Mouse (Mus musculus) ovary, postnatal 10 days (tissue): ENCODE data around the gene Ly6g5c.

ENCODE experiments used
- DNase-seq: peaks from one replicate; pipeline ENCODE4 v3.0.0; 2022; ENCODE audit warnings: low spot score

Gene Ly6g5c

DNA sequence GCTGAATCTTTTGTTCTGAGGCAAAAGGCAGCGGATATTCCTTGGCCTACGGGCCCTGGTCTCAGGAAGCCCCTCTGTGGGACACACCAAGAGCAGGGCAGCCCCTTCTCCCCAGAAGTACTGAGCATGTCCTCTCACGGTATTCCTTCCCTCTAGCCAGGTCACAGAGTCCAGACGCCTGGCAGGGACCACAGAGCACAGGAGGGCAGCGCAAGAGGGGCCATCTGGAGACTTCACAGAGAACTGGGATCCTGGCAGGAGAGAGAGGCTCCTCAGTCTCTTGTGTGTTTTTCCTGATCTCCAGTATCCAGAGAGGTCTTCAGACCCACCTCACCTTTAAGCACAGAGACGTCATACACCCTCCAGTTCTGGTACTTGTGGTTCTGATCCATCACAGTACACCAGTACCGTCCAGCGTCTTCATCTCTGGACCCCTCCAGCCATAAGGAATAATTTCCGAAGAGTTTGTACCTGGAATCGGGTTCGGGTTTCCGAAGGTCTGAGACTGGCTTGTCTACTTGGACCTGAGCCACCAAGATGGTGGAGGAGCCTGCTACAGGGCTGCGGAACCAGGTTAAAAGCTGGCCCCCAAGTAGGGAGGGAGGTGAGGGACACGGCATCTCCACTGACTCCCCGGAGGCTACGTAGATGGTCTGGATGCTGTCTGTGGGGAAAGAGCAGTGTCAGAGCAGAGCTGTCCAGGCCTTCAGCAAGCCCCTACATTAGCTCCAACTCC, 25.1 kb upstream of the Ly6g5c start:
- no peak for DNase-seq

GRCm38 (mm10) chr17:35083929-35084497, 24.1 kb upstream of the Ly6g5c start:
- DNase-seq: no peak

GRCm38 (mm10) chr17:35085208-35085865, 22.7 kb upstream of the Ly6g5c start, which contains the start of gene Ly6g6f:
Gene Ly6g6f (minus strand): TSS chr17:35085610.
- DNase-seq: no peak

- no peak for DNase-seq
Observed at GRCm38 (mm10) chr17:35088151-35088550, 19.9 kb upstream of the Ly6g5c start.

GRCm38 (mm10) chr17:35088825-35089644, 19.0 kb upstream of the Ly6g5c start, which contains the start of gene Abhd16a:
Gene Abhd16a (plus strand): TSS chr17:35089263.
- peak; percentile 93 for DNase-seq

DNA sequence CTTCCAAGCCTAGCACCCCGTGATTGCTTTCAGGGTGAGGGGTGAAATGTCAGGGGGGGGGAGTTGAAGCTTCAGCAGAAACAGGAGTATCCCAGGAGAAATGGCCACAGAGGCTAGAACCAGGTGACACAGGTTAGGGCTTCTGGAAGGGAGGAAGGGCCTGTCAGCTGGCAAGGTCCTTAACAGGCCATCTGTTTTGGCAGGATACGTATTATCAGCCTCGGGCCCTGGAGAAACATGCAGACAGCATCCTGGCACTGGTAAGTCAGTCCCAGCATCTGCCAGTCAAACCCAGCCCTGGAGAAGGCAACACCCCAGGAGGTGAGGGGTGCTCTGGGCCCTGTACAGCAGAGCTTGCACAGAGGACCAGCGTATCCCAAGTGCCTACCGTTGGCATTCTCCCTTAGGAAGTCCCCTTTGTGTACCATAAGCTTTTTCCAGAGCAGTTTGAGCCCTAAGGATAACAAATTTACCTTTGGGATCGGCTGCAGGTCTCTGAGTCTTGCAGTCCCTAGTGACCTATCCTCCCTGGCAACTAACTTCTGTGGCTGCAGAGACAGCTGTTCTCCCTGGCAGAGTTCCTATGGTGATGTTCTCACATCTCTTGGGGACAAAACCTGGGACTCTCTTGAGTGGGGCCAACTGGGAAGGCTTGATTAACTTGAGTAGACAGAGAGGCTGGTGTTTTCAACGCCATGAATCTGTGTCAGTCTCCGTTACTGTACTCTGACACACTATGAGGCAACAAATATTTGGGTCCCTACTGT, 17.7 kb upstream of the Ly6g5c start:
- no peak for DNase-seq

DNA sequence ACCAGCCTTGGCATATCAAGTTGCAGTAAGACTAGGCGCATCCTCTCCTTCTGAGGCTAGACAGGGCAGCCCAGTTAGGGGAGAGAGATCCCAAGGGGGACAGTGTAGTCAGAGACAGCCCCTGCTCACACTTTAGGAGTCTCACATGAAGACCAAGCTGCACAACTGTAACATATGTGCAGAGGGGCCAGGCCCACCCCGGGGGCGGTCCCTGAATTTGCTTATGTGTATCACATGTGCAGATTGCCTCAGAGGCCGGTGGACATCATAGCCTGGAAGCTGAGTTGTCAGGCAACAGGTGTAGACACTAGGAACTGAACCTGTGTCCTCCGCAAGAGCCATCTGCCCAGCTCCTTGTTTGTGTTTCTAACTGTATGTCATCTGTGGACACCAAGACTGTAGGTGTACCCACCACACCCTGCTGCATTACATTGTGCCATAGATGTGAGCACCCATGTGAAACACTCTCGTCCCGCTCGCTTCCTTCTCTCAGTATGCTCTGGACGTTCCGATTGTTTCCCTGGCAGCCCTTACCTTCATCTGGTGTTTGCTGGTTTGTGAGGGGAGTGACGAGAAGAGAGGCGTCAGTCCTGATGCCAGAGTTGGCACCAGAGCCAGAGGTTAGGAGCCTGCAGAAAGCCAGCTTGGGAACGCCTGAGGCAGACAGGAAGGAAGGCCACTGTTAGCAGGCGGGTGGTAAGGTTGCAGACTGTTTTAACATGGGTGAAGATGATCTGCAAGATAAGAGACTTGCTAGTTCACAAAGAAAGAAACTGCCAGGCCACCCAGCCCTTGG, 15.5 kb upstream of the Ly6g5c start:
- no peak for DNase-seq

DNA sequence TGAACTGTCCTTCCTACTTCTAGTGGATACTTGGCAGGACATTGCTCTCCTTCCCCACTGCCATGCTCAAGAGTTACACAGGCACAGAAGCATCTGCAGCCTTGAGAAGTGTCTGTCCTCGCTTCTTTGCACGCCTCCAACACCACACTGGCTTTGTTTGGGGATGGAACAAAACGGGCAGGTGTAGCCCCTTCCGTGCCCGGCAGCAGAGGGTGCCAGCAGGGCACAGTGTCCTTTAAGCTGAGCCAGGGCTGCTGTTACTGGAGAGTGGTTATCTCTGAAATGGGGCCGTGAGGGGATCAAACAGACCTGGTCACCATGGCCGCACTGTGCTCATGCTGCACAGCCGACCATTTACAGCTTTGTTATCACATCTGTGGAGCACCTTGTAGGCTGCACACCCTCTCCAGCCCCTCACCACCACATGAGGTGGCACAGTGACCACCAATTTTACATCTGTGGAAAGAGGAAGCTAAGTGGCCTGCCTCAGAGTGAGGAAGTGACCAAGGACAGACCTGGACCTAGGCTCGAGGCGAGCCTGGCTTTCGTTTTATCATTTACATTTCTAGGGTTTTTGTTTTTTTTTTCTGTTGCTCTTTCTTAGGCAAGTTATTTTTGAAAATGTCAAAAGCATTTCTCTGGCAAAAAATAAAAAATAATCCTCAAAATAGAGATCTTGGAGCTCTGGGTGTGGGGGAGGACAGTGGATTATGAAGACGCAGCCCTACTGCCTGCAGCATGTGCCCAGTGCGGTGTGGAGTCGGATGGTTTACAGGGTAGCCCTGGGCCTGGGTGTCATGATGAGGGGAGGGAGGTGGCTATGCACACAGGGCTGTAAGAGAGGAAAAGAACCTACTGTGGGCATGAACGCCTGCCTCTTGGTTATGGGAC, 13.4 kb upstream of the Ly6g5c start:
- no peak for DNase-seq

GRCm38 (mm10) chr17:35096597-35096996, 11.5 kb upstream of the Ly6g5c start:
- DNase-seq: no peak

DNA sequence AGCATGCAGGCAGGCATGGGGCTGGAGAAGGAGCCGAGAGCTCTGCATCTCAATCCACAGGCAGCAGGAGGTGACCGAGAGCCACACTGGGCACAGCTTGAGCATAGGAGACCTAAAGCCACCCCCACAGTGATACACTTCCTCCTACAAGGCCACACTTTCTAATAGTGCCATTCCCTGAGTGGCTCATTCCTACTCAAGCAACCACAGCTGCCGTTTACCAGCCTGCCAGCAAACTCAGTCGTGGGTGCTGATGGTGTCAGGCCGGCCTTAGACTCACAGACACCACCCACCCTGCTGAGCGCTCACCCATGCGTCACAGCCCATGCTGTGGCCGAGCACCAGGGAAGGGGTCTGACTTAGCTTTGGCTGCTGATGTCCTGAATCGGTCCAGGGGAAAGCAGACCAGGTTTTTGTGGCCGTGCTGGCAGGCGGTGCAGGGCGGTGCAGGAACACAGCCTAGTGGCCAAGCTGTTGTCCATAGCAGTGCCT, 10.9 kb upstream of the Ly6g5c start:
- DNase-seq: no peak

GRCm38 (mm10) chr17:35100196-35100765, 7.8 kb upstream of the Ly6g5c start:
- DNase-seq: no peak

GRCm38 (mm10) chr17:35101161-35101560, 6.9 kb upstream of the Ly6g5c start:
- DNase-seq: no peak

DNA sequence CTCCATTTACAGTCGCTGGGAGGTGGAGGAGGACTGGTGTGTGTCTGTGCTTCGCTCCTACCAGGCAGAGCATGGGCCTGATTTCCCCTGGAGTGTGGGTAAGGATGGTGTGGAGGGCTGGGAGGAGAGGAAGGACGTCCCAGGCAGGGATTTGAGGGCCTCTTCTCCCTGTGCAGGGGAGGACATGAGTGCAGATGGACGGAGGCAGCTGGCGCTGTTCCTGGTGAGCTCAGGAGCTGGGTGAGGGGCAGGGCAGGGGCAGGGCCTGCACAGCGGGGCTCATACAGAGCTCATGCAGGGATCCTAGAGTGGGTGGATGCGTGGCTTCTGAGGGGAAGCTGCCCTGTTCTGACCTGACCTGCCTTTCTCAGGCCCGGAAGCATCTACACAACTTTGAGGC, 5.8 kb upstream of the Ly6g5c start:
- no peak for DNase-seq

DNA sequence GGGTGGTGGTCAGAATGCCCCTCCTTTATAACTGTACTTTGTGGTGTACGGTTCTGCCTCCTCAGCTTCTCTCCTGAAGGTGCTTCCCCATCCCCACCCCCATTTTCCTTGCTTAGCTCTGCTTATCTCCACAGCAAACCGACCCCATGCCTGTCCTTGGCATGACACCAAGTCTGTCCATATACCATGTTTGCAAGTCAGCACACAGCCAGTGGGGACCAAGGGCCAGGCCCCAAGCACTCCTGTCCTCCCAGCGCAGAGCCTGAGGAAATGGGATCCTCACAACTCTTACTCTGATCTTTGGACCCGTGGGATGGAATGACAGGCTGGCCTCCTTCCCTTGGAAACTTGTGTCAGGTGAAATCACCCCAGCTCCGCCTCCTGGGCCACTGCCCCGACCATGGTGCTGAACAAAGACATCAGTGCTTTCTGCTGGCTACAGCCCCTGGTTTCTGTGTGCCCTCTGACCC, 4.8 kb upstream of the Ly6g5c start:
- DNase-seq: no peak

GRCm38 (mm10) chr17:35104079-35104478, 4.0 kb upstream of the Ly6g5c start:
- DNase-seq: no peak

- no peak for DNase-seq
Observed at GRCm38 (mm10) chr17:35104754-35105153, 3.3 kb upstream of the Ly6g5c start.

- no peak for DNase-seq
Observed at GRCm38 (mm10) chr17:35105740-35106389, 2.2 kb upstream of the Ly6g5c start.

DNA sequence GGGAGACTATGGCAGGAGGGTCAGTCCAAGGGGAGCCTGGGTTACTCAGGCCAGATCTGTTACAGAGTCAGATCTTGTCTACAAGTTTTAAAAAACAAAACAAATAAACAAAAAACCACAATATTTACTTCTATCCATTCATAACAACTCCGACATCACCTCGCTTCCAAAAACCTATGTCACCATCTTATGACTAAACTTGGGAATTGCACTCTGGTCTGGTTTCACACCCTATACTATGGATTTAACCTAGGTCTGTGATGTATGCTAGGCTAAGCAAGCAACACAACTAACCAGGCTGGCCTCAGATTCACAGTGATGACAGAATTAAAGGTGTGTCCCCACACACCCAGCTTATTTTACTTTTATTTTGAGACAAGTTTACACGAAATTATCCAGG, 1.6 kb upstream of the Ly6g5c start:
- no peak for DNase-seq

DNA sequence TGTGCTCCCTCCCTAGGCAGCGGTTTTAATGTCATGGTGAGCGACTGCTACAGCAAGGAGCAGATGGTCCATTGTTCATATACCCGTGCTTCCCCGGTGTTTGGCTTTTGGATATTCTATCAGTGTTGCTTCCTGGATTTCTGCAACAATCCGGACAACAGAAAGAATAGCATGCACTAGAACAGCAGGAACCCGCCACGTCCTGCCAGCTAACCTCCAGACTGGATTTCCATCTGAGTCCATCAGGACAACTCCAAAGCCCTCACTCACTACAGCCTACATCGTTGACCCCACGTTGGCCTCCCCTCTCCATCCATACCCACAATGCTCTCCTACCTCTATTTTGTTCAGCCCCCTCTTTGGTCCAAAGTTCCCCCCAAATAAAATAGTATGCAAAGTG, 3.7 kb downstream of the Ly6g5c start:
- DNase-seq: no peak
